ENCODE assay signal across 7 mouse cellular contexts in genomic region chr2:73566989-73567605, GRCm38 (mm10). TPM values are rescaled to one million over a fixed set of nuclear protein-coding genes. Genes with fewer than 3 reads are reported as not detected.
DNase-seq lines count a peak whose midpoint lies in the region; ATAC-seq and TF ChIP-seq lines count a peak whose summit lies in the region.

No protein-coding gene starts in this region.

- ATAC-seq in CD4-positive, CD25-positive, alpha-beta regulatory T cell, adult 4 months: peak; percentile 97
- ATAC-seq in heart, embryonic 12.5 days (ENCODE audit: insufficient number of reproducible peaks, low FRiP score): peak; percentile 48; the same call in 1 of the 2 replicates
- ATAC-seq in kidney, embryonic 15.5 days (replicated peaks; ENCODE audit: low FRiP score): peak; percentile 34; the same call in 1 of the 2 replicates
- peak; percentile 50 for ATAC-seq in lung, embryonic 14.5 days (ENCODE audit: insufficient read depth)

- no peaks in the 10 kb centered on the region for H3K4me1 ChIP-seq in heart, embryonic 12.5 days (replicated peaks)
- peaks cover 5% of the 10 kb centered on the region for H3K4me1 ChIP-seq in kidney, embryonic 15.5 days
- H3K4me1 ChIP-seq in lung, embryonic 14.5 days (ENCODE audit: insufficient read depth): no peaks in the 10 kb centered on the region

- peak overlapping the region; percentile 22; the same call in 1 of the 2 replicates for H3K9ac ChIP-seq in heart, embryonic 12.5 days
- no peak overlapping the region for H3K9ac ChIP-seq in kidney, embryonic 15.5 days
- H3K9ac ChIP-seq in lung, embryonic 14.5 days: no peak overlapping the region

- peaks cover 14% of the 10 kb centered on the region; the same call in 1 of the 2 replicates for H3K27me3 ChIP-seq in heart, embryonic 12.5 days (replicated peaks)
- 0 out of 2 replicates have a peak, but pooled peaks cover 6% of the 10 kb centered on the region for H3K27me3 ChIP-seq in kidney, embryonic 15.5 days
- no peaks in the 10 kb centered on the region for H3K27me3 ChIP-seq in lung, embryonic 14.5 days (ENCODE audit: insufficient read depth, low read length)

- peak; percentile 86 for TF ChIP-seq CTCF in lung, embryonic 14.5 days (IDR thresholded peaks at IDR 0.05; ENCODE audit: low read depth)

- peak overlapping the region; percentile 58 for H3K4me2 ChIP-seq in heart, embryonic 12.5 days
- peak overlapping the region; percentile 41 for H3K4me2 ChIP-seq in kidney, embryonic 15.5 days
- peak overlapping the region; percentile 59 for H3K4me2 ChIP-seq in lung, embryonic 14.5 days

- peak overlapping the region; percentile 28 for H3K4me3 ChIP-seq in heart, embryonic 12.5 days
- peak overlapping the region; percentile 16; the same call in 1 of the 2 replicates for H3K4me3 ChIP-seq in kidney, embryonic 15.5 days (replicated peaks)
- H3K4me3 ChIP-seq in lung, embryonic 14.5 days (ENCODE audit: low read depth, low read length): peak overlapping the region; percentile 20; the same call in 1 of the 2 replicates

- H3K9me3 ChIP-seq in heart, embryonic 12.5 days (replicated peaks): no peaks in the 10 kb centered on the region
- H3K9me3 ChIP-seq in kidney, embryonic 15.5 days (replicated peaks): no peaks in the 10 kb centered on the region
- H3K9me3 ChIP-seq in lung, embryonic 14.5 days (ENCODE audit: low read depth, low read length): no peaks in the 10 kb centered on the region

- no peak overlapping the region for H3K27ac ChIP-seq in heart, embryonic 12.5 days (ENCODE audit: poor library complexity, severe bottlenecking)
- H3K27ac ChIP-seq in kidney, embryonic 15.5 days: no peak overlapping the region
- H3K27ac ChIP-seq in lung, embryonic 14.5 days (ENCODE audit: low read depth): no peak overlapping the region

- whole genome bisulfite sequencing in heart, embryonic 12.5 days: 19% methylated on average over 8 of the region's 8 CpGs
- WGBS in kidney, embryonic 15.5 days: 22% methylated on average over 8 of the region's 8 CpGs
- 14% methylated on average over 8 of the region's 8 CpGs for WGBS in lung, embryonic 14.5 days

- peak; percentile 66 for DNase-seq in MEL-GATA-1-ER (ENCODE audit: extremely low read depth, low read depth)
- peak; percentile 88 for DNase-seq in embryo, embryonic 10.5 days (ENCODE audit: low spot score)
- peak; percentile 91 for DNase-seq in lung, embryonic 14.5 days
- DNase-seq in right cerebral cortex, adult 2 months (ENCODE audit: low spot score in 2 of 2): peak; percentile 74 to 79

- H3K36me3 ChIP-seq in heart, embryonic 12.5 days: no peaks in the 10 kb centered on the region
- H3K36me3 ChIP-seq in kidney, embryonic 15.5 days: no peaks in the 10 kb centered on the region
- no peaks in the 10 kb centered on the region for H3K36me3 ChIP-seq in lung, embryonic 14.5 days (ENCODE audit: insufficient read depth)

RNA-seq across cellular contexts. Expression of gene Chrna1, which starts 13.0 kb away (rescaled TPM):
- polyA plus RNA-seq in CD4-positive, CD25-positive, alpha-beta regulatory T cell, adult 4 months (2017; shearing (Covaris generic)): not detected
- polyA plus RNA-seq in heart, embryonic 12.5 days (2016; fragmentation: Nextera tagmentation; extraction: Ambion mirVana): 0.06 and 0.14 TPM in 2 replicates
- 1.3 and 1.4 TPM in 2 replicates for polyA plus RNA-seq in kidney, embryonic 15.5 days (2015; fragmentation: Nextera tagmentation; extraction: Ambion mirVana)
- polyA plus RNA-seq in lung, embryonic 14.5 days (2014; fragmentation: Nextera tagmentation; extraction: Ambion mirVana): 0.05 and 0.26 TPM in 2 replicates

RNA-seq across cellular contexts. Expression of gene Wipf1, which starts 37.6 kb away (rescaled TPM):
- polyA plus RNA-seq in CD4-positive, CD25-positive, alpha-beta regulatory T cell, adult 4 months (2017; shearing (Covaris generic)): 10 to 100 TPM; 54.2 to 66.6 TPM
- 7.3 and 8.2 TPM in 2 replicates for polyA plus RNA-seq in heart, embryonic 12.5 days (2016; fragmentation: Nextera tagmentation; extraction: Ambion mirVana)
- 8.7 and 9.7 TPM in 2 replicates for polyA plus RNA-seq in kidney, embryonic 15.5 days (2015; fragmentation: Nextera tagmentation; extraction: Ambion mirVana)
- 14.8 and 15.8 TPM in 2 replicates for polyA plus RNA-seq in lung, embryonic 14.5 days (2014; fragmentation: Nextera tagmentation; extraction: Ambion mirVana)

Comparison
In these comparisons a context has a peak if more than half of its experiments do, and no peak if none do; other contexts are left out.
1. ATAC-seq: peak in every context shown above with its lines; median percentile 97 in CD4-positive, CD25-positive, alpha-beta regulatory T cell, adult 4 months; 50 in lung, embryonic 14.5 days; 48 in heart, embryonic 12.5 days; 34 in kidney, embryonic 15.5 days.